Mouse (Mus musculus) cerebellum, postnatal 14 days (tissue): ENCODE data around the gene Zfp709.
A peak's percentile ranks its signal among the peaks of the same experiment; 100 is the strongest.
"Not testable (repeated sequence)": the region's sequence is repeated elsewhere in the genome, so short reads cannot be mapped to it uniquely, and the experiment has no call there.

Source experiments
- DNase-seq, 2 experiments: peaks; one replicate each; pipeline ENCODE4 v3.0.0; 2021; ENCODE audit warnings: mixed read lengths in 2 of 2

The Zfp709 gene

DNA sequence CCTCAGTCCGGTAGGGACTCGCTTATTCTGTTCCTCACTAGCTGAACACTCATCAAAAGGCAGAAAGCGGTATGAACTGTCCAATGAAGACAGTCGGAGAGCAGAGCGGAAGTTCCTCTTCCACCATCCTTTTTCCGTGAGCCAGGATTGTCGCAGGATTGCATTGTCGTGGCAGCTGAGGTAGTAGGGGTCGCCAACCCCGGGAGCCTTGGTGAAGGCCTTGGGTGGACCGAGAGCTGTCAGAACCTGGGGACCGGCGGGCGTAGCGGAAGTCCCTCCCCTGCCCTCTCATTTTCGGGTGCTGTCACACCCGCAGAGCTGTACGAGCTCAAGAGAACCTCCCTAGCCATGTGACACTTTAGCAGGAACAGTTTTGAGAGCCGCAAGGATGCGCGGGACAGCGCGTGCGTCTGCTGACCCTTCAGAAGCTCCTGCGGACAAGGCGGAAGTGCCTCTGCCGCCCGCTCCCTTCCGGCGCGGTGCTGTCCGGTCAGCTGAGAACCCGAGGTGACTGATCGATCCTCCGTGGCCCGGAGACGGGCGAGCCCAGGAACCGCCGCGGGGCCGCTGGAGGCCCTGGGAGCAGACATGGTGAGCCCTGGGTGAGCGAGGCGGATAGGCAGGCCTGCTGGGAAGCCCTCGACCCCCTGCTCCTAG, at the start of gene Zfp709:
TSS of gene Zfp709 (plus strand) at position 402 of the 657 bp plus-strand sequence.
- peak; percentile 74 to 76 for DNase-seq

DNA sequence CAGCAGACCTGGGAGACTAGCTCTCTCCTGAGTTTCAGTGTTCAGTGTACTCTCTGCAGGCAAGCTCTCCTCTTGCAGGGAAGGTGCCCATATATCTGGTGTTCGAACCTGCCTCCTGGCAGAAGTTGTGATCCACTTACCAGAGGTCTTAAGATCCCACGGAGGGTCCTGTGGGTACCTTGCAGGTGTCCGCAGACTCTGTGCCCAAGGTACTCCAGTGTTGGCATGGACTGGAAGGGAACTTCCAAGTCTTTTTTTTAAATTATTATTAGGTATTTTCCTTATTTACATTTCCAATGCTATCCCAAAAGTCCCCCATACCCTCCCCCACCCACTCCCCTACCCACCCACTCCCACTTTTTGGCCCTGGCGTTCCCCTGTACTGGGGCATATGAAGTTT, 43.6 kb upstream of the Zfp709 start:
- not testable (repeated sequence) for DNase-seq

DNA sequence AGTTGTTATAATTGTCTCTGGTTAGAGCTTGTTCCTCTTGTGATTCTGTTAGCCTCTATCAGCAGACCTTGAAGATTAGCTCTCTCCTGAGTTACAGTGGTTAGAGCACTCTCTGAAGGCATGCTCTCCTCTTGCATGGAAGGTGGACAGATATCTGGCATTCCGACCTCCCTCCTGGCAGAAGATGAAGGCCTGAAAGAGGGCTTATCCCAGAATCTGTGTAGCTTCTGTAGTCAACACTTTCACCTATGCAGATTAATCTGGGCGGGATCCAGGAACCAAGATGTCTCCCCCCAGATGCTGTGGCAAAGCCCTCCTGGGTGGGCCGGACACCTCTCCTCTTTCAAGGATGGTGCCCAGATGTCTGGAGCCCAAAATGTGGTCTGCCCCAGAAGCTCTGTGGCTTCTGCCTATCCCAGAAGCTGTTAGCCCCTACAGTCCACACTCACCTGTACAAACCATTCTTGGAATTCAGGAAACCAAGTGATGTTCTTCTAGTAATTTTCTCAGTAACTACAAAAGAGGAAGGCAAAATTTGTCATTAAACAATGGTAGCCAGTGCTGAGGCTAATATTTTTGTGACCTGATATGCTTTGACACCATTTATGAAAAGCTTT, 40.5 kb upstream of the Zfp709 start:
- not testable (repeated sequence) for DNase-seq

DNA sequence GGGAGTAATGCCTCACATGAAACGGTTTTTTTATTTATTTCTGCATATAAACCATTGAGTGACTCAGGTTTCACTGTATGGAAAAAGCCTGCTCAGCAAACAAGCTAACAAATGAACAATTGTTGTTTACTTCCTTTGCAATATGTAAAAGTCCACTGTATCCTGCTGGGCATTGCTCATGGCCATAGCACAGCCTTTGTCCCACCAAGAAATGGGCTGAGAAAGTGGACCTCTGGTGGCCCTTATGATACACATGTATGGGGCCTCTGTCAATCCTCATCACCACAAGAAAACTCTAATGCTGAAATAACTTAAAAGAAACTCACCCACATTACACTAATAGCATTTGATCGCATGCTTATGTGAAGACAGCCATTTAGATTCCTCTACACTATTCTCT, 39.3 kb upstream of the Zfp709 start:
- DNase-seq, result not testable (repeated sequence)

DNA sequence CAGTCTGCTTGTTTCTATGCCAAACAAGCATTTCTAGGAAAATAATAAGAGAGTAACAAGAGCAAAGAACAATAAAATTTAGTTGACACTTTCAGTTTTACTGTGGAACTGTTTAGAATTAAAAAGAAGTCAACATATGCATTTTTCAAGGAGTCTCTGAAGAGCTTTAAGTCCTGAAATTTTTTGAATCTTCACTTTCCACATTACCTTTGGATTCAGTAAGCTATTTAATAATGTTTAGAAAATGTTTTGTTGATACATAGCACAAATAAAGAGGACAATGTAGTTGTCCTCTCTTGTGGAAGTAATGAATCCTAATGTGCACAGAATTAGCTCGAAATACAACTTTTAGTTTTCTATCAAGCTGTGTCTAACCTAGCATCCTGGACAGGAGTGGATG, 37.4 kb upstream of the Zfp709 start:
- not testable (repeated sequence) for DNase-seq

DNA sequence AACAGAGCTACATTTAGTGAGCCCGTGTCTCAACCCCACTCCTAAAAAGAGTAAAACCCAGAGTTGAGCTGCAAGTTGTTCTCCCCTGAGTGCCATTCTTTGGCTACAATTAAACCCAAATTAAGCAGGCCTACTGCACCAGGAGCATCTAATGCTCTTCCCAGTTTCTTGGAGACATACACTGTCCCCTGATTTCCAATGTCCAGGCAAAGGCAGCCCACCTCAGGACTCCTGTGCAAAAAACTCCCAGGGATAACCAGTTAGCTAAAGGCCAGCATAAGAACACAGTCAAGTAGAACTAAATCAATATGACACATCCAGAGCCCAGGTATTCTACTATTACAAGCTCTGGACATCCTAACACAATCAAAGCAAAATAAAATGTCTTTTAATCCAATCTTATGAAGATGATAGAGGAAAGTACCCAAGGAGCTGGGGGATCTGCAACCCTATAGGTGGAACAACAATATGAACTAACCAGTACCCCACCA, 35.8 kb upstream of the Zfp709 start:
- DNase-seq, result not testable (repeated sequence)

DNA sequence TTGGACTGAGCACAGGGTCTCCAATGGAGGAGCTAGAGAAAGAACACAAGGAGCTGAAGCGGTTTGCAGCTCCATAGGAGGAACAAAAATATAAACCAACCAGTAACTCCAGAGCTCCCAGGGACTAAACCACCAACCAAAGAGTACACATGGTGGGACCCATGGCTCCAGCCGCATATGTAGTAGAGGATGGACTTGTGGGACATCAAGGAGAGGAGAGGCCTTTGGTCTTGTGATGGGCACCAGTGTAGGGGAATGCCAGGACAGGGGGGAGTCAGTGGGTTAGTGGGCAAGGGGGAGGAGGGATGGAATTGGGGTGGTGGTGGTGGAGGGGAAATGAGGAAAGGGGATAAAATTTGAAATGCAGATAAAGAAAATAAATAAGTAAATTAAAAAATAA, 35.1 kb upstream of the Zfp709 start:
- DNase-seq, result not testable (repeated sequence)

DNA sequence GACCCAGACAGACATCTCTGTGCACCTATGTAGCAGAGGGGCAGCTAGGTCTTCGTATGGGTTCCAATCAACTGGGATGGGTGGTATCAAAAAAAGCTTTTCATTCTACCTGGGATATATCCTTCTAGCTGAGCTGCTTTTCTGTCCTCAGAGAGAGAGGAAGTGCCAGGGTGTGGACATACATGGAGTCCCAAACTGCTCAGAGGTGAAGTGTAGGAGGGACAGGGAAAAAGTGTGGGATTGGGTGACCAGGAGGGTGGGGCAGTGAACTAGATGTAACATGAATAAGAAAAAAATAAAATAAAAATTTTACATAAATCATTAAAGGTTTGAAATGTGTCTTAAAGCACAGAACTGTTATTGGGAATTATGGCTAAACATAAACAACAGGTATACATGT, 30.8 kb upstream of the Zfp709 start:
- DNase-seq, result not testable (repeated sequence)

DNA sequence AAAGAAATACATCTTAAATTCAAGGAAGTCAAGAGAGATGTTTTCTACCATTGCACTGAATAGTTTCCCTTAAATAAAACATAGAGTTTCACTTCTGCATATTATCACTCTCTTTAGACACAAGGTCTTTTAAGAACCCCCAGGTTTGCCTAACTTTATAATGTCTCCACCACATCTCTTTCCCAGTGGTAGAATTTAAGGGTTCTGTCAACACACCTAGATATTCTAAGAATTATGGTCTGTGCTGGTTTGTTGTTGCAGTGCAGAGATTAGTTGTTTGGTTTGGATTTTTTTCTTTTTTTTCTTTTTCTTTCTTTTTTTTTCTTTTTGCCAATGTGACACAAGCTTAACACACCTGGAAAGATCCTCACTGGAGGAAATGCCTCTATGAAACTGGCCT, 28.5 kb upstream of the Zfp709 start:
- DNase-seq, result not testable (repeated sequence)

DNA sequence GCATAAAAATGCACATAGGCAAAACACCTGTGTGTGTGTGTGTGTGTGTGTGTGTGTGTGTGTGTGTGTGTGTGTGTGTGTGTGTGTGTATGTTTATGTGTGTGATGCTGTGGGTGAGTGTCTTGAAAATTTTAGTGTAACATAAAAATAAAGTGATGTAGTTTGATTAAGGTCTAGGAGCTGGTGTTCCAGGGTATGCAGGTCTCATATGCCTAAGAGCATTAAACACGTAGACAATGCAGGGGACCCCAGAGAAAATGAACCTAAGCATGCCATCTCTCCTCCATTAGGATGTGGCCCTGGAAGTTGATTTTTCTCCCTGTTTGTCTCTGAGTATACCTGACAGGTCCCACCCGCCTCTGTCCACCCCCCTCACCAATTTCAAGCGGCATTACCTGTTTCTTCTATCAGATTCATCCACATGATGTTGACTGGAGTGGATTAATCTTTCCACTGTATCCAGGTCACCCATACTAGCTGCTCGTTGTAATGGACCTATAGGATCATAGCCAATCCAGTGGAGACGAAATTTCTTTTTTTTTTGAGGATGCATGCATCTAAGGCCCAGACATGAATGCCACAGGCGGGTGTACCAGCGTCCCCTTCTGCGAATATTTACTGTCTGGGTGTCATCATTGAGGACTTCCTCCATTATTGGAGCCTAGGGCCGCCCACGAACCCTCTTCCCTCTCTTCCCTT, 25.0 kb upstream of the Zfp709 start:
- not testable (repeated sequence) for DNase-seq

DNA sequence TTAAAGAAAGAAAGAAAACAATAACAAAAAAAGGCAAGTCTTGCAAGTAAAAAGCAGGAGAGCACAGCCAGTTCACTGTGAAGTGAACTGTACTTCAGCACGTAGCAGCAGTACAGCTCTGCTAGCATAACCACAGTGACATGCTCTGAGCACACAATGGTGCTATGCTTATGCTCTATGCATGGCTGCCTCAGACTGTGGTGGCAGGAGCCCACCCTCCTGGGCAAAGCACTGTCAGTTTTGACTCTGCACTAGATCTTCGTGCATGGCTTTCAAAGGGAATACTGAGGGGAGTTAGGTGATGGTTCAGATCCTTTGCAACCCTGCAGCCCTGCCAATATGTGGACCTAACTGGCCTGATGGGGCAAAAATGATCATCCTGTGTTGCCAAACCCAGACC, 24.5 kb upstream of the Zfp709 start:
- DNase-seq, result not testable (repeated sequence)

DNA sequence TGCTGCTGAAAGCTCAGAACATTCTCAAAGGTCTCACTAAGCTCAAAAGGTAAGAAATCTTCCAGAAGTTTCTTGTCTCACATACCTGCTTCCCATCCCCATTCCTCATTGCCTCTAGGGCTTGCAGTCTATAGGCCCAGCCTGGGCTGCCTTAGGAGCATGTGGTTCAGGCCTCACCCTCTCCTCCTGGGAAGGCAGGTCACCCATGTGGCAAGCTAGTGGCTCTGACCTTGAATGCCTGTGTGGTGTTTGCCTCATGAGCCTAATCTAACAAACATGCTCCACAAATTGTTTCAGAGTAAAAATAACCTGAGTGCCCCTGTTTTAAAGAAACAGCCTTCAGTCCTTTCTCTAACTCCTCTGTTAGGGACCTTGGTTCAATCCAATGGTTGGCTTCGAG, 20.3 kb upstream of the Zfp709 start:
- DNase-seq, result not testable (repeated sequence)

DNA sequence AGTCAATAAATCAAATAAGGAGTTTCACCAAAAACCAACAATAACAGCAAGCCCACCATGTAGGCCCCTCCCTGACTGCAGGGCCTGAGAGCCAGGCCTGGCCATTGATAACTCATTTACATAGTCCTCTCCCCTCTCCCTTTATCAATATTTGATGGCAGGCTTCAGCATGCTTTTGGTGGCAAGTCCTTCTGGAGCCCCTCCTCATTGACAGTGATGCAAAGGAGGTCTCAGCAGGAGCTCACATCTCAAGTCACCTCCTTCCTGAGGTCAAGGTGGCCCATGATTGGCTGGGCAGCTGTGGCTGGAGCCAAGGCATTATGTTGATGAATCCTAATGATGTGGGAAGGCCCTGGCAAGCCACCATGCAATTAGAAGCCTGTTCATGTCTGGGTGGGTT, 19.8 kb upstream of the Zfp709 start:
- peak in 1 of 2 experiments; percentile 13 for DNase-seq

DNA sequence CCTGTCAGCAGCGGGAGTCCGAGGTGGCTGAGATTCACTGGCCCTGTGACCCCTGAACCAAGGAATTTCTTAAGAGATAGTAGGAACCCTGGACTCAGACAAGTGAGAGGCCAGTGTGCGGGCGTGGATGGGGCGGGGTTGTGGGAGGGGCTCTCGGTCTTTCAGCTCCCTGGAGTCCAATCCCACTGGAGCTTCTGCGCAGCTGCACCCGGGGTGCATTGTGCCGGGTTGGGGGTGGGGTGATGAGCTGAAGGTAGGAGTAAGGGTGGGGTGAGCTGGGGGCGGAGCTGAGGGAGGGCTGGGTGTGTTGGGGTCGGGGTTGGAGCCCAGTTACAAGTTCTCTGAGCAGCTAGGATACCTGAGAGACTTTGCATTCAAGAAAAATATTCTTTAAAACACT, 18.8 kb downstream of the Zfp709 start:
- not testable (repeated sequence) for DNase-seq

DNA sequence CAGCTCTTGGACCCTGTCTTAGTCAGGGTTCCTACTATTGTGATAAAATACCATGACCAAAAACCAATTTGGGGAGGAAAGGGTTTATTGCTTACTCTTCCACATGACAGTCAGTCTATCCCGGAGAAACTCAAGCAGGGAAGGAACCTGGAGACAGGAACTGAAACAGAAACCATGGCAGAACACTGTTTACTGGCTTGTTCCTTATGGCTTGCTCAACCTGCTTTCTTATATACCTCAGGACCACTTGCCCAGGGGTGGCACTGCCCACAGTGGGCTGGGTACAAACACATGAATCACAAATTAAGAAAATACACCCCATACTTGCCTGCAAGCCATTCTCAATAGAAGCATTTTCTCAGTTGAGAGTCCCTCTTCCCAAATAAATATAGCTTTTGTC, 21.3 kb downstream of the Zfp709 start:
- DNase-seq, result not testable (repeated sequence)

DNA sequence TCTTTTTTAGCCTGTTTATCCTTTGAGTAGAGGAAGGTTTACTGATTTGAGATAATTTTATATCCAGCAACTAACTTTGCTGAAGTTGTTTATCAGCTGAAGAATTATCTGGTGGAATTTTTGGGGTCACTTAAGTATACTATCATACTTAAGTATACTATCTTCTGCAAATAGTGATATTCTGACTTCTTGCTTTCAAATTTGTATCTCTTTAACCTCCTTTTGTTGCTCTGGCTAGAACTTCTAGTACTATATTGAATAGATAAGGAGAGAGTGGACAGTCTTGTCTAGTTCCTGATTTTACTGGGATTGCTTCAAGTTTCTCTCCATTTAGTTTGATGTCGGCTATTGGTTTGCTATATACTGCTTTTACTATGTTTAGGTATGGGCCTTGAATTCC, 25.0 kb downstream of the Zfp709 start:
- DNase-seq, result no peak

DNA sequence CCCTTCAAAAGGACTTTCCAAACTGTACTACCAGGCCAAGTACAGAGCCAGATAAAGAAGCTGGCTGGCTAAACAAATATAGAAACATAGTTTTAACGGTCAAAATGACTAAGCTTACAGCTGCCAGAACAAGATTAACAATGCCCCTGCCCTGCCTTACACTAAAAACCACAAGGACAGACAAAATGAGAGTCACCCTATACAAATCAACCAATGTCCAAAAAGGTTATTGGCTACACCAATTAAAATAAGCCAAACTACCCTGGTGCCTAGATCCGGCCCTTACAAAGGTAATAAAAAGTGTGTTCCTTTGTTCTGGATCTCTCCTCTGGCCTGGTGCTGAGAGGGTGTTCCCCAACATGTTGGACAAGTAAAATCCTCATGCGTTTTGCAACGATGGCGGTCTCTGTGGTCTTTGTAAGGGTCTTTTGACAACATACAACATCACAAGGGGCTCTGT, 26.0 kb downstream of the Zfp709 start:
- no peak for DNase-seq

DNA sequence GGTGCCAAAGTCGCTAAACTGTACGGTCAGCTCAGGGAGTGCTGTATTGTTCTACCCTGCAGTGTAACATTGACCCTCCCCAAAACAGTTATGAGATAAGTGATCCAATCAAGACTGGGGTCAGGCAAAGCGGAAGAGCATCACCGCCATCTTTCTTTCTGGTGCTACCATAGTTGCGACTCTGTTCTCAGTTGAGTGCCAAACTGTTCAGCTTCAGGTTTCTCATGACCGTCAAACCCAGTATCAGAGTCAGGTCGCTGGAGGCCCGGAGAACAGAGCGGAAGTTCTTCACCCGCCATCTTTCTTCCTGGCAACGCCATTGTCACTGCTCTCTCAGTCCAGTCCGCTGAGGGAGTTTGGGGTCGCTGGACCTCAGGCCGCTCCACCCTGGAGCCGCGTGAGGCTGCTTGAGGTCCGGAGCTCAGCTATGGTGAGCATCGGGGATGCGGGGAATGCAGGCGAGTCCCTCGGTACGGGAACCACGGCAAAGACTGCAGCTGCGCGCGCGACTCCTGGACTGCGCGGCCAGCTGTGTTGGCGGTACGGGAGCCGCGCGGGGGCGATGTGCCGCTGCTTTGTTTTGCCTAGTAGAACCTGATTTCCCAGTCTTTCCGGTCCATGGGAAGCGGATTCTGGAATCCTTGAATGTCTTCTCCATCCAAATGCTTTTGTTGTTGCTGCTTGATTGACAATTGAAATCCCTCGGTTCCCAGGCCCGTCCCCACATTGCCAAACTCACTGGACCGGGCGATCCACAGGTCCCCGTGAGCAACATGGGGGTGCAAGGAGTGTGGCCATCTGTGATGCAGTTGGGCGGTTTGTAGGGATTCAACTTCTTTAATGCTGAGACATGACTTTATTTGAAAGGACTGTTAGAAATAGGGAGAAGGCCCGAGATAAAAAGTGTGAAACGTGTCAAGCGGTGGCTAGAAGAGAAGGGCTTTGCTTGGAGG, 26.8 kb downstream of the Zfp709 start, which contains the start of the genes Zfp882 and Zfp617:
TSS of gene Zfp882 (plus strand) at position 300 of the 953 bp plus-strand sequence.
TSS of gene Zfp617 (plus strand) at position 327 of the 953 bp plus-strand sequence.
- peak; percentile 90 to 94 for DNase-seq

DNA sequence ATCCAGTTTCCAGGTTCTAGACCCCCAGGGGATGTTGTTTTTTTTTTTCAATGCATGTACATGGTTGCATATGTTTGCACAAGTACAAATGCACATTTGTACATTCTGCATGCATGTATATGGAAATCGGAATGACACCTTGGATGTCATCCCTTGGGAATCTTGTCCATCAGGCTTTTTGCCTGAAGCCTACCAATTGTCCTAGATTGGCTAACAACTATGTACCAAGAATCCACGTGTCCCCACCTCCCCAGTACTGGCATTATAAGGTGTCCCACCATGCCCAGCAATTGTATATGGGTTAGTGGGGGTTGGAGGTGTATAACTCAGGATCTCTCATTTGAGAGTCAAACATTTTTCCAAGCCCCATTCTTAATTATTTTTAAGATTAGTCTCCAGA, 30.5 kb downstream of the Zfp709 start:
- no peak for DNase-seq

DNA sequence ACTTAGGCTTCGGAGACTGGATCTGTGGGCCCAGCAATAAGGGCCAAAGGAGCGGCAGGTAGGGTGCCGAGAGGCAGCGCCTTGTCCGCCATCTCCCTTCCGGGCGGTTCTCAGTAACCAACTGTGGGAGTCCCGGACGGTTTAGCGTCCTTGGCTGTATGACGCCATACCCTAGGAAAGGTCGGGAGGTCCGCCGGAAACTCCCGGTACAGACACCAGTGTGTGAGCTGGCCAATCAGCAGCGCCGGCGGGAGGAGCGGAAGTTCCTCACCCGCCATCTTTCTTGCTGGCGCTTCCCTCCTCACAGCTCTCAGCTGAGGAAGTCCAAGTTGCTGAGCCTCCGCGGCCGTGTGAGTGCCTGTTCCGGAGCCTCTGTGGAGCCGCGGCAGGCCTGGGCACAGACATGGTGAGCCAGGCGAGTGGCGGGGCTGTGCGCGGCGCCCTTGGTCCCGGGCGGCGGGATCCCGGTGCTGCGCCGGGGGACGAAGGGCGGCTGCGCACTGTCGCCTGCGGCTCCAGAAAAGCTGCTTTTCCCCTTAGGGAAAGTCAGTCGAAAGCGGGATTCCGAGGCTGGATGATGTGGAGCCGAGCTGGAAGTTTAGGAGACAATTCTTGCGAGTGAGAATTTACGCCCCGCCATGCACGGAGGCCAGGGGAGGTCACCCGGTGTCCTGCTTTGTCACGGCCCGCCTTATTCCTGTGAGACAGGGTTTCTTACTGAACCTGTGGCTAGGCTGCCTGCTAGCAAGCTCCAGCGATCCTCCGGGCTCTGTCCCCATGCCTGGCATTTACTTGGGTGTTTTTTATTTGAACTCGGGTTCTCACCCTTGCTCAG, 41.0 kb downstream of the Zfp709 start:
- peak; percentile 93 to 94 for DNase-seq

DNA sequence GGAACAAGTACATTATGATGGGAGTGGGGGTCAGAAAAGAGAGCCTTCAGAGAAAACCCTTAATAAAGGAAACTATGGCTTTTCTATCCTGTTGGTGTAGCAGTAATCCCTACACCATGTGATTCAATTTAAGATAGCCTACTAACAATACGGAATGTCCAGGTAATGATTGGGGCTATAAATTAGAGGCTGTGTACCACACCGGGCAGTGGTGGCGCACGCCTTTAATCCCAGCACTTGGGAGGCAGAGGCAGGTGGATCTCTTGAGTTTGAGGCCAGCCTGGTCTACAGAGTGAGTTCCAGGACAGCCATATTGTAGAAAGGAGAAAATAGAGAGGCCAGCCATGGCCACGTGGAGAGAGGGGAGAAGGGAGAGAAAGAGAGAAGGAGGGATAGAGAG, 44.0 kb downstream of the Zfp709 start:
- DNase-seq, result no peak
